Mouse (Mus musculus) heart, adult 9 months (tissue): ENCODE measurements around the gene Adcyap1r1.

Source experiments
- DNase-seq, 2 experiments: peaks; one replicate each; pipeline ENCODE4 v3.0.0; 2022; ENCODE audit warnings: low spot score in 2 of 2

The Adcyap1r1 gene

DNA sequence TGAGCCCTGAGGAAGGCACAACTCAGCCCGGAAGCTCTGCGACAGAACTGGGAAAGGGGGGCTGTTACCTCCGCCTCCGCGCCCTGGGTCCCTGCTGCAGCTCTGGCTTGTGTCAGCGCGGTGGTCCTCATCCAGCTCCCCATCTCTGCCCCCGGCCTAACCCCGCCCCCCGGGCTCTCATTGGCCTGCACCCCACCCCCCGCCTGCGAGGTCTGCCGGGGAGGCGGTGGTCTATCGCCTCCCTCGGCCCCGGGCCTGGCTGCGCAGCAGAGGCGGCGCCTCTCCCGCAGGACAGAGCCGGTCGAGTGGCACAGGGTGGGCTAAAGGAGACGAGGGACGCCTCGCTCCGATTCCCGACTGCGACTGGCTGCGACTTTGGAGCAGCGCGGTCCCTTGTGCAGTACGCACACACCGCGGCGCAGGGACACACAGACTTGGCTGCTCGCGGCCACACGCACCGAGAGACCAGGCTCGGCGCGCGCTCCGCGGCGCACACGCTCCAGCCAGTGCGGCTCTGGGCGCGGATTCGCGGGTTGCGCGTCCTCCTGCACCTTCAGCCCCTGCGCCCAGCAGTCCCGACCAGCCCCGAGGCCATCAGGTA is at the start of gene Adcyap1r1:
Adcyap1r1 (plus strand) TSS at position 208 of the 601 bp plus-strand sequence.
- DNase-seq = peak in 1 of 2 experiments; percentile 43

DNA sequence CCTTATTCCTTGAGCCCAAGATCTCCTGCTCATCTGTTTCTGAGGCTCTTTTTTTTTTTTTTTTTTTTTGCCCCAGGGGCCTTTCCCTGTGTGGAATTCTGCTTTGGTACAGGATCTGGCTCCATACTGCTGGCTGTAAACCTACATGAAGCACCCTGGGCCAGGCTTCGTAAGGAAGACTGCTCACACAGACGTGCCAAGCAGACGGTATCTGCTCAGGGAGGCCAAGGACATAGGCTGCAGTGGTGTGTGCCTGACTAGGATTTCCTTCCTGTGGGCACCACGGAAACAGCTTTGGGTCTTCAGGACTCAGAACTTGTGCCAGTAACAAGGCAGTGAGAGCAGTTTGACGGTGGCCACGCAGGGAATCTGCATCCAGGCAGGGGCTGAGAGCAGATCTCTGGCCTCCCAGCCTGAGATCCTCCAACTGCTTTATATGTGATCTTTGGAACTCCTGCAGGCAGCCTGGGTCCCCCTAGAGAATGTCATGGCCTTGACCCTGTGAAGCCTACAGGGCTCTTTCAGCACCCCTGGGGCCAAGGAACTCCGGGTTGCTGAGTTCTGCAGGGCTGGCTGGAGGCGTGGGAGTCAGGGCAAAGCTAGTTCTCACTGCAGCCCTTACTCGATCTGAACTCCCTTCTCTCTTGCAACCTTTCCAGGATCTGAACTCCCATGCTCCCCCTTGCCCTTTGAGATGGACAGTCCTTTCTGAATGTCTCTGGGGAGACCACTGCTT is 49.6 kb upstream of the Adcyap1r1 start:
- peak; percentile 44 to 70 for DNase-seq

DNA sequence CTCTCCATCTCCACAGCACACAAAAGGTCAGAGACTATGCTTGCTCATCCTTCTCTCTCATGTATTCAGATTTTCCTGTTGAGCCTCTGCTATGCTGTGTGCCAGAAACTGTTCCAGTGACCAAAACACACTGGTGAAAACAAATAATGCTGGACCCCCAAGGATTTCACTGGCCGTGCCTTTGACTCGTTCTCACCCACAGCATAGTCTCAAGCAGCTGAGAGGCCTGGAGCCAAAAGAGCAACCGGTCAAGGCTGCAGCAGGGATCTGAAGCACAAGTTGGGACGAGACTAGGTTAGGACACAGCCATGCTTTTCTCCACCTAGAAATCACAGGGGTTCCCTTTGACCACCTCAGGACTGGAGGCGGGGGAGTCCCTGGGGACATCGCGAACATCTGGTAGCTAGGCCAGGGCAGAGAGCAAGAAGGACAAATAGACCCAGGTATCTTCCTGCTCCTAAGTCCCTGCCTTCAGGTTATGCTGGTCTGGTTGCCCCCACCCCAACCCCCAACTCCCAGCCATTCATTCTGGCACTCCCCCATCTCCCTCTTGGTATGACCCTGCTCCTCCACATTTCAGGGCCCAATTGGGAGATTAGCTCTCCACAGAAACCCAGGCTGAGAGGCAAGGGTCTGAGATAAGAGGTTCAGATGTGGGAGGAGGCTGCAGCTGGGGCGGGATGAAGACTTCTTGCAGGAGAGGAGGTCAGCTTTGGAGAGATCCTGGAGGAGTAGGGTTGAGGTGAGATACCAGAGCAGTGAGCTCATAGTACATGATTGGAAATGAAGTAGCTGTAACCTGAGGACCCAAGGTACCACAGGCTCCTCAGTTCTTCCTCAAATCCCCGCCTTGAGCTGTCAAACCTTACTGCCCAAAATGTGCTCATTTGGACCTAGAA is 48.1 kb upstream of the Adcyap1r1 start:
- DNase-seq = peak in 1 of 2 experiments; percentile 38

DNA sequence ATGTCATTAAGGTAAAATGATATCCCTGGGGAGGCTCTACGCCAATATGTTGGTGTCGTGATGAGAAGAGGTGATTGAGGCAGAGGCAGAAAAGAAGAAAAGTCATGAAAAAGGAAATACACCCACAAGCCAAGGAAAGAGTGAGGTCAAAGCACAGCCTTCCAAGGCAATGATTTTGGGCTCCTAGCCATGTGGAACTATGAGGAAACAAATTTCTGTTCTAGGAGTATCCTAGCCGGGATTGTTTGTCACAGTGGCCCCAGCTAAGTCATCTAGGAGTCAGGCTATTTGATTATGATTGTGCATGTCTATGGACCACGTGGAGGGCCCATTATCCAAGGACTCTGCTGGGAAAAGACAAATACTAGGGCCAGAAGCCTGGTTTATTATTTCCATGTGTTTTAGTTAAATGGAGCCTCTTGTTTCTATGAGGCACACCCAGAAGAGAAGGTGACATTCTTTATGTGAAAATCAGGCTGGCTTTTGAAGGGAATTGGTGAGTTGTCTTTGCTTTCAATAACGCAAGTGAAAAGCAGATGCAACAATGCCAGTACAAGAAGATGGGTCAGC is 47.3 kb upstream of the Adcyap1r1 start:
- peak in 1 of 2 experiments; percentile 38 for DNase-seq

DNA sequence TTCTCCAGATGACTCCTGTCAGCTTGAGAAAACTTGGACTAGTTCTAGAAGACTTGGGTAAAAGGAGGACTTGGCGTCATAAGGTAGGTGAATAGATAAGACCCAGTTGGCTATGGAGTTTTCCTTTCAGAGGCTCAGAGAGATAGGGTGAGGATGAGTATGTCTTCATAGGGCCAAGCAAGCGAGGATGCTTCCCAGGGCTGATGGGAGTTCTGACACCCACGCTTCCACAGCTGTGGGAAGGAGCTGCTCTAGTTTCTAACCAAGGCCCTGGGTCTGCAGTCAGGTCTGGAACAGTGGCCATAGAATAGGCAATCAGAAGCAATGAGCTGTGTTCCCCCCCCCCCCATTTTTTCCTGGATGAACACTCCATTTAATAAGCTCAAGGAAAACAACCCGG is 44.4 kb upstream of the Adcyap1r1 start:
- DNase-seq = no peak

DNA sequence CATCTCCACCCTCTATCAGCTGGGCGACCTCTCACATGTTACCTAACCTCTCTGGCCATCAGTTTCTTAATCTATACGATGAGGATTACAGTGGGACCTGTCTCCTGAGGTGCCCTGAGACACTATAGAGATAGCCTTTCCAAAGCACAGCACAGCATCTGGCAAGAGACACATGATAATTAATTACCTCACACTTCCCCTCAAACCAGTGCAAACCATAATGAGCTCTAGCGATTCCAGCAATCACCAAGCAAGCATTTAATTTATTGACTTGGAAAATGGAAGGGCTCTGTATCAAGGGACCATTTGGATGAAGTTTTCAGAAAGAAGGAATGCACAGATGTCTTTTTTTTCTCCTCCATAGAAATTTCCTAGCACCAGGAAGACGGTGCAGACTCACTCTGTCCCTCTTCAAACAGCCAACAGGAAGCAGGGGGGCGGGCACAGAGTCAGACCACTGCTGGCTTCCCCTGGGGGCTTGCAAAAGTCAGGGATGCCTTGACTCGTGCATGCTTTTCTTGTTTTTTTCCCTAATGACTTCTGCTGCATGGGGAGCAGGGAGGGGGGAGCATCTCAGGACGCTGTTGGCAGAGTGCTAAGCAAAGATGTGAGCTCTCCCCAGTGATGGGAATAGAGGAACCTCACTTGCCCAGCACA is 41.5 kb upstream of the Adcyap1r1 start:
- DNase-seq = no peak

DNA sequence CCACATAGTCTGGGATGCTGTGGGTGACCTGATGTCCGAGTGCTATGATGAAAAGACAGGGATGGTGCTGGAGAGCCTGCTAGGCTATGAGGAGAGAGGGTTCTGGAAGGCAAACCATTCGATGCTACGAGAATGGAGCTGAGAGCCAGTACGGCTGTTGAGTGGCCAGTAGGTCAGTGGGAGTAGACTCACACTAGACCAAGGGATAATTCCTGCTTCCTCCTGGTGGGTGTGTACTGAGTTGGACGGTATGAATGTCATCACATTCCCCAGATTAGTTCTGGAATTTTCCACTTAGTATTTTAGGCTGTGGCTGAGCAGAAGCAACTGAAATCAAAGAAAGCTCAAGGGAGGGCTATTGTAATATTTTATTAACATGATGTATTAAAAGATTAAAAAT is 40.8 kb upstream of the Adcyap1r1 start:
- peak; percentile 61 to 62 for DNase-seq

DNA sequence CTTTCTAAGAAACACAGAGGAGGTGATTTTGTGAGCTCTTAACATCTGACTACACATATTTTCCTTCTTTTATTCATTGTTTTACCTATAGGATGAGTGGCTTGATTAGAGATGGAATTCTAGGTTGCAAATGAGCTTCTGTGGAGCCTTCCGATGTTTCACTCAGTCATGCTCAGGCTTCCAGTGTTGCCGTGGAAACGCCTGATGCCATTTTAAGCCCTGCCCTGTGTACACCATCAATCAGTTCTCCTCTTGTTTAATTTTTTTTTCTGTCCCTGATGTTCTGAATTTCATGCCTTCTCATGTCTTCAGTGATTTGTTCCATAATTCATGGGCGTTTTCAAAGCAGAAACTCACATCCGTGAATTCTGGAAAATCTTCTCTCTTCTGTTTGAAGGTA is 35.6 kb upstream of the Adcyap1r1 start:
- no peak for DNase-seq

DNA sequence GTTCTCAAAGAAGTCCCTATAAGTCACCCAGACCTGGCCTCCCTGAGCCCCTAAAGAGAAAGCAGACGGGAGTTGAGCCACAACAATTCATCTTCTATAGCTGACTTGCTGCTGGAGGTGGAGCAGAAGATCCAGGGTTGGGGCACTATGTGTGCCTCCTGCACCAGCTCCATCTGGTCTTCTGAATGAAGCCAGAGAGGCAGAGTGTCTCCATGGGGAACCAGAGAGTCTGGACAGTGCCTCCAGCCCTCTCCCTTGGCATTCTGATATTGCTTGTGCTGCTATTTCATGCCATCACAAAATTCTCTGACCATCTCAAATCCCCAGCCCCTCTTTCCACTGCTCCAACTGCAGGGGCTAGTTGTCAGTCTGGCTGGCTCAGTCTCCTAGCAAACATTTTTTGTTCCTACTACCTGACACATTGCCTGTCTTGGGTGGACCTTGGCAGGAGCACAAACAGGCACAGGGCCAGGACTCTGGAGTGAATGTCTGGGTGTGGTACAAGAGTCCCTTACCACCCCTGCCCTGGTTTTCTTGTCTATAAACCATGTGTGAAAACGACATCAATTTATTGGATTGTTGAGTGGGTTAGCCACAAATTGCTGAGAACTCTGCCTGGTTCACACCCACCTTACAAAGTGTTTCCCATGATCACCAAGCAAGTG is 32.9 kb upstream of the Adcyap1r1 start:
- DNase-seq = no peak

DNA sequence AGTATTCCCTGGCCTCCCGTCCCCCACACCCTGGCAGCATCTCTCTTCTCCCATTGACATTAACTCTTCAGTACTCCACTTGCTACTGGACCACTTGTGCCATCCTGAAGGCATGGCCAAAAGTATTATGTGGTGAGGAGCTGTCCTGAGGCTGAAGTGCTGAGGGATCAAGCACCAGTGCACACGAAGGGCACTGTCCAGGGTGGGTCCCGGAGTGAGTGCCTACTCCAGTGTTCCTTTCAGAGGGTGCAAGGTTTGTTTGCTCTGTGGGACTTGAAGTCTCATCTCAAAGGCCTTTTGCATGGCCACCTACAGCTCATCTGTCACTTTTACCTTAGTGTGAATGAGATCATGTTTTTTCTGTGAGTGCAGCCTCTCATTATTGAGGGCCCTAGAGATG is 31.4 kb upstream of the Adcyap1r1 start:
- DNase-seq = no peak

DNA sequence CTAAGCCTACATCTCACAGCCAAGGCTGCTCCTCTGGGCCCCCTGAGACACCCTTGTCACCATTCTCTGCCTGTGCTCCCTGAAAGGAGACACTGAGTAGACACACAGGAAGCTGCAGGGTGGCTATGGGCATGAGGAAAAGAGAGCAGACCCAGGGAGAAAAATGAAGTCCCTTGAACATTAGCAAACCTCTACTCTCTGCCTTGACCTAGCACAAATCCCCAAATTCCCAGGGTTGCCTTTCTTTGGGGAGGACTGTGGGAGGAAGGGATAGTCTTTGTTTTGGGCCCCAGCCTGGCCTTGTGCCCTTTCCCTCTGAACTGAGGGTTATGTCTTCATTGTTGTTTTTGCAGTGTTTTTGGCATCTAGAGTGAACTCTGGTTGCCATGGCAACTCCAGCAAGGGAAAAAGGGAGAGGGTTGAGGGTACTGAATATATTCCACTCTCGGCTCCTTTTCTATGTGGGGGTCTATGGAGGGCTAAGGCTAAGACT is 30.9 kb upstream of the Adcyap1r1 start:
- no peak for DNase-seq

DNA sequence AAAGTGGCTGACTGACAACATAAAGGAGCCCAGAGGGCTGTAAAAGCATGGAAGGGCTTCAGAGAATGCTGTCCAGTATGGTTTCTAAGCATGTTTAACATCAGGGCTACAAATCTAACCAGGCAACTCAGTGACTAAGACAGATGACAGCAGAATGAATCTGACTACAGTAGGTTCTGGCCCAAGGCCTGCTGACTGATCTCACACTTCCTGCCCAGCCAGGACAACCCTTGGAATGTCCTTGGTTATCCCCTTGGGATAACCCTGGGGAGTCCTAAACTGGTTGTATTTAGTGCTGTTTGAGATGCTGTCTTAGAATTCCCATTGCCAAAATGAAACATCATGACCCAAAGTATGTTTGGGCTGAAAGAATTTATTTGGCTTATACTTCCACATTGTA is 19.7 kb upstream of the Adcyap1r1 start:
- DNase-seq = peak; percentile 29 to 36

DNA sequence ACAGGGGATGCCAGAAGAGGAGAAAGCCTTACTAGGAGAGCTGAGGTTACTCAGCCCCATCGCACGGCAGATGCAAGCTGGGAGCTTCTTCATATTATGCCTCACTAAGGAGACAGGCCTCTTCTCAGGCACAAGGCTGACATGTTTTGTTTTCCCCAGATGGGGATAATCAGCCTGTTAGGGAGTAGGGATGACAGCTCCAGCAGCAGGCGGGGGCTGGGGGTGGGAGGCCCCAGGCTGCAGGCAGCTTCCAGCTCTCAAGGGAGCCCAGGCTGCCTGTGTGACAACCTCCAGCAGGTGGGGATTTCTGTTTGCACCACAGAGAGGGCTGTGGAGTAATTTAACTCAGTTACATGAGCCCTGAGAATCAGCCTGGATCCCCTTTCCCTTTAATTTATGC is 17.4 kb upstream of the Adcyap1r1 start:
- peak; percentile 71 to 74 for DNase-seq

DNA sequence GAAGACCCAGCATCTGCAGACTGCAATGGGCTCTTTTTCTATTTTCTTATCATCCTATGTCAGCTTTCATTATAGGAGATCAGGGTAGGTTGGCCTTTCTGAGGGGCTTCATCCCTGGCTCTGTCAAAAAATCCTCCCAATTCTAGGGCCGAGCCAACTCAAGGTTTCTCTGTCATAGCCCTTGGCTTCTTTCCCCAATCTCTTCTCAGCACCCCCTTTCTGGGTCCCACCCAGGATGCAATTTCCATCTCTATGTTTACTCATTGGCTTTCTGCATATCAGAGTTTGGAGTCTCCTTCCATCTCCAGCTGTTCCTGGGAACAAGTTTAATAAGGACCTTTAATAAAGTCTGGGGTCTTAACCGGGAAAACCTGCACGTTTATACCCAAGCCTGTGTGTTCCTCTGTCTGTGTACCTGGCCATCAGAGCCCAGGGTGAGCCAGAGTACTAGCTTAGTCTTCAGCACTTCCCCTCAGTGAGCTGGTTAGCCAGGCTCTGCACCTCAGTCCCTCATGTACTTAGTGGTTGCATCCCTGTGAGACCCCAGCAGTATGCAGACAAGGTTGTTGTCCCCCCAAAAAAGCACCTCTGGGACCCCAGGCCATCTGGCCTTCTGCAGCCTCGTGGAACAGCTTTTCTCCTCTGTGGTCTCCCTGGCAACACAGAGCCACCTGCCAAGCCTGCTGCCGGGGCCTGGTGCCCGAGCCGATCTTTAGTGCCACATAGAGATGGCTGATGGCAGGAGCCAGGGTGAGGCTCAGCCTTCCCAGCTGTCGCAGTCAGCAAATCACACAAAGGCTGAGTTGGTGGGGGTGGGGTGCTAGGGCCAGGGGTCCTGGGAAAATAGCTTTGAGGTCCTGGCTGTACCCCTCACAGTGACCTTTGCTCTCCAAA is 16.3 kb upstream of the Adcyap1r1 start:
- no peak for DNase-seq

DNA sequence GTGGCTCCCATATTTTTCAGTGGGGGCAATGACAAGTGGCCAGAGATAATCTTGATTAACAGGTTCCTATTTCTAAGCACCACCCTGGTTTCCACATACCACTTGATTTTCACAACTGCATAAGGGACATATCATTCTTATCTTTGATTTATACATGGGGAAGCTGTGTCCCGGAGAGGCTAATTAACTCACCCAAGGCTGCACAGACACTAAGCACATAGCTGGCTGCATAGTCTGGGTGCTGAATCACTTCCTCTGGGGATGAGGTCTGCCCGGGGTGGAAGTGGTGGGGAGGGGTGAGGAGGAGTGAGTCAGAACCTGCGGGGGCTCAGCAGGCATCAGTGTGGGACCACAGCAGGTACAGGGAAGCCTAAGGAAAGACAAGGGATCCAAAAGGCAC is 13.9 kb upstream of the Adcyap1r1 start:
- DNase-seq = no peak

DNA sequence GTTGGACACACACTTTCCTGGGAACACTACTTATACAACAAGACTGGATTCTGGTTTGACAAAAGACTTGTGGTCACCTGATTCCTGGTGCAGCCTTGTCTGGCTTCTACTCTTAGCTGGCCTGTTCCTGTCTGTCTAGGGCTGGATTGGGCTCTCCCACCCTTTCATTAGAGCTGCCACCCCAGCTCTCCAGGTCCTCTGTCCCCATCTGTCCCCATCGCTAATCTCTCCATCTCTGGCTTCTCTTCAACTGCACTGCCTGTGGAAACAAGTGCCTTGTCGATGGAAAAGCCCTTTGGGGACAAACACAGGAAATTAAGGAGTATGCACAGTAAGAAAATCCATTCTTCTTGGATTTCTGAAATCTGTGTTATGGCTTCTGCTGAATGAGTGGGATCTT is 12.9 kb upstream of the Adcyap1r1 start:
- DNase-seq = no peak

DNA sequence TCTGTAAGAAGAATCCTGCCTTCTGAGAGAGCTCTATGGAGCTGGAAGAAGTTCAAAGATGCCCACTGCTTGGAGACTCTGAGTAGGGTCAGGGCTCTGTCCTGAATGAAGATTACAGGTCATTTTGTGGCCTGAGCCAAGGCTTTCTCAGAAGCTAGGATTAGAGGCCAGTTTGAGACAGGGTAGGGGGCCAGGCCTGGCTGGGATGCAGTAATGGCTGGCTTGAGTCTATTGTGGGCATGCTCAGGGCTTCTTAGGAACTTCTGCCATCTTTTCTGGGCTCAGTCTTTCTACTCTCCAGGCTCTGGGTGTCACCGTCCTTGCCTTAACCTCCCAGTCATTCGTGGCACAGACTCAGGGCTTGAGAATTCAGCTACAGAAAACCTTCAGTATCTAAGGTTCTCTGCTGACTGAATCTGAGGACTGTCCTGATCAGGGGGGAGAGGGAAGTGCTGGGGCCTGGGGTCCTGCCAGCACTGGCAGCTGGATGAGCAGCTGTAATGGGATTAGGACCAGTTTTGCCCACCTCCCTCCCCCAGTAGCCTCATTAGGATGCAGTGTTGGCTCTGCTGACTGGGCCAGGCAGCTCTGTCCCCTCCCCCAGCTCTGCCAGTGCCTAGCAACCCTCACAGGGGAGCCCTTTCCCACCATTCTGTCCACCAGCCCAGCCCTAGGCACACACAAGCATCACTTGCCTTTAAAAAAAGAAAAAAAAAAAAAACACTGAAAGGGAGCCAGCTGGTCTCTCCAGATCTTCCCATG is 7.7 kb upstream of the Adcyap1r1 start:
- peak; percentile 36 to 37 for DNase-seq

DNA sequence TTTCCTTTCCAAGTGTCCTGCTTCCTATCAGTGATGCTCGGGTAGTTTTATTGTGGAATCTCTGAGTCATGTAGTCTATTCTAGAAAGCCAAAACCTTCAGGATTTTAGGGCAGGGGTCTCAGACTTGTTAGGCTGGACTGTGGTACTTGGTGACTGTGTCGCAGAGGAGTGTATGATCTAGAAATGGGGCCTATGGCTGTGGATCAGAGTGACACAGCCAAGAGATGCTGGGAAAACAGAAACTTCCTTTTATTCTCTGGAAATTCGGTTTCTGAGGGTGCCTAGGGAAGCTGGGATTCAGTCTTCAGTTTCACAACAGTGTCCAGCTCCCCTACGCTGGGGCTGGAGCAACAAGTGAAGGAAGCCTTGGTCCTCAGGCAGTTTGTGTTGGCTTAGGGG is 7.1 kb upstream of the Adcyap1r1 start:
- no peak for DNase-seq

DNA sequence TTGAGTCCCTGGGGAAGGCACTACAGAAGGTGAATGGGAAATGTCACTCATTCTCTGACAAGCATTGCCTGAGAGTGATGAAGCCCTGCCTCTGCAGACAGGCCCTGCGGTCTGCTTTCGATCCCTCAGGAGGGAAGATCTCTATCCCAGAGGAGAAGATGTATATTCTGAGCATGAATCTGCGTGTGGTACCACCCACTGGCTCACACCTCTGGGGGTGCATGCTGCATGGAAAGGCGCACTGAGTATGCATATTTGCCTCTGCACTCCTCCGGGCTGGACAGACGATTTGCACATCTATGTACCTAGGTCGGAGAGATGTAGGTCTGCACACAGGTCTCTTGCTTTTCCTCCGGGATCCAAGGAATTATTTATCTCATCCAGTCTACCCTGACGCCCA is 3.6 kb upstream of the Adcyap1r1 start:
- no peak for DNase-seq
